Mouse (Mus musculus): ENCODE data around the gene Cep112. TPM values are rescaled to one million over a fixed set of nuclear protein-coding genes. Genes with fewer than 3 reads are reported as not detected.

The Cep112 gene
- polyA plus RNA-seq (2014; fragmentation: Illumina TruSeq; extraction: RNeasy Lipid Tissue Mini Kit (QIAGEN cat#74804)) = 17.3 TPM

GRCm38 (mm10) chr11:108424889-108425591, at the start of gene Cep112:
Cep112 (plus strand) TSS chr11:108425192.

Other genes starting within 250 kb of the Cep112 start
- not detected for gene Apoh, start 81.8 kb upstream of the Cep112 start, polyA plus RNA-seq (2014; fragmentation: Illumina TruSeq; extraction: RNeasy Lipid Tissue Mini Kit (QIAGEN cat#74804))
- 31.0 TPM for gene Prkca, start 81.3 kb upstream of the Cep112 start, polyA plus RNA-seq (2014; fragmentation: Illumina TruSeq; extraction: RNeasy Lipid Tissue Mini Kit (QIAGEN cat#74804))

All from ovary, adult 10 weeks (tissue).